Mouse (Mus musculus): ENCODE measurements around the gene Ptprn2.

DNA sequence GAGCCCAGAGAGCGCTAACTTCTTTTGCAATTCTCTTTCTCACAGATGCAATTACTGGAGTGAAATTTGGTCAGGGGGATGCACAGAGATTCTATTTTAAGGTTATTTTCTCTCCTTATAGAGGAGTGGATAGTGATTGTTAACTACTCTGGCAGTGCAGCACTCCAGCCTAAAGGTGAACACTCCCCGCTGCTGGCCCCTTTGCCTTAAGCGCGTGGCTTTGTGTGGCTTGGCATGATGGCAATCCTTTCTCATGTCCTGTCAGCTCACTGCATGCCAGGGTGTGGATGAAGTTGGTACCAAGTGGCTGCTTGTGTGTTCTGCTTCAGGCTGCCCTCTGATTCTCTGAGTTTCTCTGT, 156.7 kb downstream of the Ptprn2 start:
- TF ChIP-seq POLR2AphosphoS2 (IDR thresholded peaks at IDR 0.05; ENCODE audit: low read depth, low read length): no peak
- TF ChIP-seq HCFC1 (IDR thresholded peaks at IDR 0.05; ENCODE audit: low read depth, low read length): no peak
- no peak for TF ChIP-seq POLR2A (IDR thresholded peaks at IDR 0.05; ENCODE audit: low read depth, low read length)
- no peak for TF ChIP-seq MAX (IDR thresholded peaks at IDR 0.05; ENCODE audit: low read length)
- no peak for TF ChIP-seq CTCF (conservative IDR thresholded peaks at IDR 0.05 in 1 of 2, IDR thresholded peaks at IDR 0.05 in 1 of 2; ENCODE audit: low read depth in 2 of 2, low read length in 2 of 2)
- TF ChIP-seq ZC3H11A (IDR thresholded peaks at IDR 0.05; ENCODE audit: low read depth, low read length): no peak
- no peak for TF ChIP-seq UBTF (IDR thresholded peaks at IDR 0.05; ENCODE audit: low read depth, low read length)
- no peak for TF ChIP-seq ZNF384 (IDR thresholded peaks at IDR 0.05; ENCODE audit: low read depth, low read length)
- TF ChIP-seq IRF4 (IDR thresholded peaks at IDR 0.05; ENCODE audit: low read depth, low read length): no peak
- TF ChIP-seq EP300 (IDR thresholded peaks at IDR 0.05; ENCODE audit: low read length): no peak
- no peak for TF ChIP-seq RCOR1 (conservative IDR thresholded peaks at IDR 0.05; ENCODE audit: low read depth, low read length)
- TF ChIP-seq GABPA (IDR thresholded peaks at IDR 0.05; ENCODE audit: insufficient replicate concordance, low read depth, low read length): no peak
- no peak for TF ChIP-seq ELF1 (IDR thresholded peaks at IDR 0.05; ENCODE audit: low read depth, low read length)
